In the genomic region with DNA sequence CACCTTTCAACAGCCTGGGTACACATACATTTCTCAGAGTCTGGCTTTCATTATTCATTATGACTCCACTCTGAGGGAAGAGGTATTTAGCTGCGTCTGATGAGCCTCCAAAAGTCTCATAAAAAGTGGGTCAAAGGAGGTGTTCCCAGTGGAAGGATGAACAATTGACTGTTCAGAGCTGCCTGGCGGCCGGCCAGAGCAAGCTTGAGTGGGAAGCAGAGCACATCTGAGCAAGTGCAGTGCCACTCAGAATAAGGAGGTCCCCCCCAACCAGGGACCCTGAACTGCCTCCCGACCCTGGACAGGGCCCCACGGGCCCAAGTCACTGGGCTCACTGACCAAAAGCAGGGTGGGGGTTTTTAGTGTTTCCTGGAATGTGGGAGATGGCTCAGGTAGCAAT, we compare ENCODE assay signal across 8 mouse cellular contexts.
A peak's percentile ranks its signal among the peaks of the same experiment; 100 is the strongest.
DNase-seq lines count a peak whose midpoint lies in the region; ATAC-seq and TF ChIP-seq lines count a peak whose summit lies in the region.

No protein-coding gene starts in this region.

- no peak overlapping the region for H3K4me2 ChIP-seq in forebrain, postnatal 0 days (ENCODE audit: low read depth)
- H3K4me2 ChIP-seq in forebrain, embryonic 13.5 days = no peak overlapping the region

- DNase-seq in forebrain, postnatal 0 days = peak; percentile 47
- peak; percentile 9 for DNase-seq in NIH3T3 (ENCODE audit: low read depth)
- DNase-seq in frontal cortex, postnatal 10 days (ENCODE audit: low spot score in 2 of 2) = peak; percentile 20 to 26
- peak; percentile 63 to 69 for DNase-seq in left cerebral cortex, postnatal 14 days (ENCODE audit: low spot score in 2 of 2)
- no peak for DNase-seq in urinary bladder, postnatal 25 days (ENCODE audit: low spot score)

- no peak for ATAC-seq in forebrain, postnatal 0 days
- ATAC-seq in forebrain, embryonic 13.5 days = no peak
- no peak for ATAC-seq in activated CD4-positive, CD25-positive, alpha-beta regulatory T cell, adult 4 months
- no peak for ATAC-seq in granulocyte monocyte progenitor cell, adult 5-6 weeks (replicated peaks; ENCODE audit: poor library complexity, severe bottlenecking)

- intact Hi-C loops in left cerebral cortex, postnatal 14 days (cut with DNase I) = no loop called here

- H3K36me3 ChIP-seq in forebrain, postnatal 0 days (ENCODE audit: insufficient read depth) = no peaks in the 10 kb centered on the region
- no peaks in the 10 kb centered on the region for H3K36me3 ChIP-seq in forebrain, embryonic 13.5 days (ENCODE audit: poor library complexity, severe bottlenecking)

- TF ChIP-seq CTCF in forebrain, postnatal 0 days (IDR thresholded peaks at IDR 0.05; ENCODE audit: low read depth) = no peak

- 18% methylated on average over 5 of the region's 5 CpGs for WGBS in forebrain, postnatal 0 days
- 31% methylated on average over 5 of the region's 5 CpGs for WGBS in forebrain, embryonic 13.5 days

- no peaks in the 10 kb centered on the region for H3K9me3 ChIP-seq in forebrain, postnatal 0 days (ENCODE audit: low read length)
- no peaks in the 10 kb centered on the region for H3K9me3 ChIP-seq in forebrain, embryonic 13.5 days (replicated peaks)

- H3K4me3 ChIP-seq in forebrain, postnatal 0 days (ENCODE audit: low read depth, low read length) = no peak overlapping the region
- H3K4me3 ChIP-seq in forebrain, embryonic 13.5 days = no peak overlapping the region

- no peaks in the 10 kb centered on the region; the same call in 1 of the 2 replicates for H3K4me1 ChIP-seq in forebrain, postnatal 0 days (ENCODE audit: insufficient read depth)
- peaks cover 20% of the 10 kb centered on the region for H3K4me1 ChIP-seq in forebrain, embryonic 13.5 days

- no peak overlapping the region for H3K9ac ChIP-seq in forebrain, postnatal 0 days
- H3K9ac ChIP-seq in forebrain, embryonic 13.5 days = no peak overlapping the region

- no peaks in the 10 kb centered on the region for H3K27me3 ChIP-seq in forebrain, postnatal 0 days (ENCODE audit: insufficient read depth, low read length)
- no peaks in the 10 kb centered on the region for H3K27me3 ChIP-seq in forebrain, embryonic 13.5 days

- no peak overlapping the region for H3K27ac ChIP-seq in forebrain, postnatal 0 days (ENCODE audit: low read depth, low read length)
- H3K27ac ChIP-seq in forebrain, embryonic 13.5 days = no peak overlapping the region
